Mouse (Mus musculus): Measurements from ENCODE around the gene AU022751. TPM values are rescaled to one million over a fixed set of nuclear protein-coding genes. Genes with fewer than 3 reads are reported as not detected.
"Not testable (repeated sequence)": the region's sequence is repeated elsewhere in the genome, so short reads cannot be mapped to it uniquely, and the experiment has no call there.

AU022751 gene
- total RNA-seq (2018; cell fraction: chromatin; rRNA removed) = not detected
- total RNA-seq (2018; cell fraction: cytosol; rRNA removed) = not detected
- total RNA-seq (2018; cell fraction: nucleus; rRNA removed) = not detected
- not detected in 3 replicates for polyA plus RNA-seq (2018)

DNA sequence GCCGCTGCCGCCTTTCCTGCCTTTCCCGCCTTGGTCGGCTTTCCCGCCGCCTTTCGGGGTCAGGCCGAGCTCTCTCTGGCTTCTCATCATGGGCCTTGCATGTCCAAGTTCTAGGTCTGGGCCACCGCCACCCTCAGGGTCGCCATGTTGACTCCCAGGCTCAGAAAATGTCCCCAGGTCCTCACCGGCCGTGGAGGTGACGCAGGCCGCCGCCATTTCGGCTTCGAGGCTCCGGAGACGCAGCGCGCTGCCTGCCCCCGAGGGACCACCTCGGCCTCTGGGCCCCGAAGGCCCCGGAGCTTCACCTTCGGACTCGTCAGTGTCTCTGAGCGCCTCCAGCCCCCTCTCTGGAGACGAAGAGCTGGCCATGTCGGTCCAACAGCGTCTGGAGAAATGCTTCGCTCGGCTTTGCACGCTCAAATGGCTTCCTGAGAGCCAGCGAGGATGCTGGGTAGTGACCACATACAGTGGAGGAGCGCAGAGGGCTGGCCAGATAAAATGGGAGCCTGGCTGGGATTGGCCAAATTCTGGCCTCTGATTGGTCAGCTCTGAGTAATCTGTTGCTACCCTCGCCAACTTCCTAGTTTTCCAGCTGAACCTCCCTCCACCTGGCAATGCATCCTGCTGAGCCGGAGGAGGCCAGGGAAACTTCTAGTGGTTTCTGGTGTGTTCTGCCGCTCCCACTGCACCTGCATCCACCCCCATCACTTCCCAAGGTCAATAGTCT lies at the start of gene AU022751:
TSS of gene AU022751 (minus strand) at position 466 of the 727 bp plus-strand sequence.
- no peaks in the 10 kb centered on the region for H3K36me3 ChIP-seq (ENCODE audit: inconsistent target)
- 93% methylated on average over 34 of the region's 39 CpGs for WGBS (ENCODE audit: missing documents)
- H3K27ac ChIP-seq = no peak within 1 kb of the TSS
- no peak within 1 kb of the TSS for H3K4me3 ChIP-seq (ENCODE audit: inconsistent target)
- H3K79me2 ChIP-seq (ENCODE audit: inconsistent target) = no peaks in the 10 kb centered on the region

DNA sequence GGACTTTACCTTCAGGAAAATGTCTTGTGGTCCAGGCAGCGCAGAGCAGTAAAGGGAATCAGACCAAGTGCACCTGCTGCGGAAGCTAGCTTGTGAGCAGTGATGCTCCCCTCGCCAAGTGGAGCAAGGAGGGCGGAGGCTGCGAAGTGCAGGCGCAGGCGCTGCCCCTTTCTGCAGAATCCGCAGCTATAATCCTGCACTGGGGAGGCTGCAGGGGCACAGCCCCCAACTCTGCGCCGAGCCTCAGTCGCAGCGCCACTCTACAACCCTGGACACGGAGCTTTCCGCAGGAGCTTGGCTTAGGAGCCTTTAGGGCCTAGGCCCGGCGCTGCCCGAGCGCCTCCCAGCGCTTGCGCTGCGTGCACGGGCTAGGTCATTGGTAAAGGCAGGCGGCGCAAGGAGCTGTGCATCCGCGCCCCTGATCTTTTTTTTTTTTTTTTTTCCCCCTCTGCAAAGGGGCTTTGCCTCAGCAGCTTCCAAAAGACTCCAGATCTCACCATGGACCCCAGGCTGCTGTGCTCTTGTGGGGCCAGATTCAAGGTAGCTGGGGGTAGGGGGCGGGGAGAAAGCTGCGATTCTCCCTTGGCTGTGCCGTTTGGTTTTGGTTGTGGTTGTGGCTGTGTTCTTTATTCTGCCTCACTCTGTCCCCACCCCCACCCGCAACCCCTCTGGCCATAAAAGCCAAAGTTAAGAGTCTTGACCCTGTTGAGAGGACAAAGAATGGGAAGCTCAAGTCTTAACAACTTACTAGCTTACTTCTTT lies 9.0 kb upstream of the AU022751 start:
- no peak overlapping the region for H3K27ac ChIP-seq
- no peaks in the 10 kb centered on the region for H3K36me3 ChIP-seq (ENCODE audit: inconsistent target)
- WGBS (ENCODE audit: missing documents) = 13% methylated on average over 28 of the region's 30 CpGs
- H3K4me3 ChIP-seq (ENCODE audit: inconsistent target) = no peak overlapping the region
- H3K79me2 ChIP-seq (ENCODE audit: inconsistent target) = no peaks in the 10 kb centered on the region

DNA sequence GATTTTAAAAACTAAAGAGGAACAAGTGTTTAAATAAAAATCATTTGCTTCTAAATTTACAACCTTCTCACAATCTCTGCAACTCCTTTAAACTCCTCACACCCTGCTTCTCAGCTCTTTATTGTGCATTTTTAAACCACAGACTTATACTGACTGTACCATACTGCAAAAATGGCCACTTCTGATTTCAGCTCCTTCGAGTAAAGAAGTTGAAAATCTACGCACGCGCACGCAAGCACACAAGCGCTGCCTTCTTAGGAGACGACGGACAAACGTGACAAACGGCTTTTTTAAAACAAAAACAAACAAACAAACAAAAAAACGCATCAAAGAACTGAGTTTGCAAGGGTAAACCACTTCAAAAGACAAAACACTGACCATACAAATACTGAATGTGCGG lies 8.3 kb upstream of the AU022751 start:
- Histone ChIP-seq H3K27ac (no peak overlapping the region), H3K4me3 (ENCODE audit: inconsistent target) (no peak overlapping the region), H3K36me3 (ENCODE audit: inconsistent target) (no peaks in the 10 kb centered on the region), H3K79me2 (ENCODE audit: inconsistent target) (no peaks in the 10 kb centered on the region)
- 42% methylated on average over 12 of the region's 12 CpGs for WGBS (ENCODE audit: missing documents)

DNA sequence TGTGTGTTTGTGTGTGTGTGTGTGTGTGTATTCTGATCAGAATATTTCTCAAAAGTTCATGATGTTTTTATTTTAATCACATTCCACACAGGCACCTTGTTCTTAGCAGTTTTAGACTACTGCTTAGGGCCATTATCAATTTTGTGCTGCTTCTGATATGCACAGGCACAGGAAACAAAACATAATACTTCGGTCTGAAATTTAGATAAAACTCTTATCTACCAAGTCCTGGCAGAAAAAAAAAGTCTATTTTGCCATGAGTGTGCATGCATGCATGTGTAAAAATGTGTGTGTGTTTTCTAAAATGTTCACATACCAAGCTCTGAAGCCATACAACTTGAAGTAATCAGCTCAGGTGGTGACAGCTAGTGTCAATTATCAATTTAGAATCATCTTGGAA lies 21.7 kb downstream of the AU022751 start:
- no peak overlapping the region for H3K27ac ChIP-seq
- 80% methylated on average over 1 of the region's 1 CpGs for WGBS (ENCODE audit: missing documents)
- no peaks in the 10 kb centered on the region for H3K36me3 ChIP-seq (ENCODE audit: inconsistent target)
- no peak overlapping the region for H3K4me3 ChIP-seq (ENCODE audit: inconsistent target)
- H3K79me2 ChIP-seq (ENCODE audit: inconsistent target) = no peaks in the 10 kb centered on the region

DNA sequence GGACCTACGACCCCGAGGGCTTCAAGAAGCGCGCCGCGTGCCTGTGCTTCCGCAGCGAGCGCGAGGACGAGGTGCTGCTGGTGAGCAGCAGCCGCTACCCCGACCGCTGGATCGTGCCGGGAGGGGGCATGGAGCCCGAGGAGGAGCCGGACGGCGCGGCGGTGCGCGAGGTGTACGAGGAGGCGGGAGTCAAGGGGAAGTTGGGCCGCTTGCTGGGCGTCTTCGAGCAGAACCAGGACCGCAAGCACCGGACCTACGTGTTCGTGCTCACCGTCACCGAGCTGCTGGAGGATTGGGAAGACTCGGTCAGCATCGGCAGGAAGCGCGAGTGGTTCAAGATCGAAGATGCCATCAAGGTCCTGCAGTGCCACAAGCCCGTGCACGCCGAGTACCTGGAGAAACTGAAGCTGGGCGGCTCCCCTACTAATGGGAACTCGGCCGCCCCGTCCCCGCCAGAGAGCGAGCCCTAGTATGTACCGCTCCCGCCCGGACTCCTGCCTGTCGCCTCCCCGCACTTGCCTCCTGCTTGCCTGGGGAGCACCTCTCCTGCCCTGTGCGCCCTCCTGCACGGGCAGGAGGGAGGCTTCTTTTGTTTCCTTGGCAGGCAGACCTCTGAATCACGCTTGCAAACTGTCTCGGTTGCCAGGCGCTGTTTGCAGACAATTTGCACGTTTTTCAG lies 35.1 kb downstream of the AU022751 start:
- not testable (repeated sequence) for H3K27ac ChIP-seq; H3K79me2 ChIP-seq (ENCODE audit: inconsistent target); H3K36me3 ChIP-seq (ENCODE audit: inconsistent target); H3K4me3 ChIP-seq (ENCODE audit: inconsistent target)
- no CpG with 5 or more reads among the region's 60 CpGs for WGBS (ENCODE audit: missing documents)

DNA sequence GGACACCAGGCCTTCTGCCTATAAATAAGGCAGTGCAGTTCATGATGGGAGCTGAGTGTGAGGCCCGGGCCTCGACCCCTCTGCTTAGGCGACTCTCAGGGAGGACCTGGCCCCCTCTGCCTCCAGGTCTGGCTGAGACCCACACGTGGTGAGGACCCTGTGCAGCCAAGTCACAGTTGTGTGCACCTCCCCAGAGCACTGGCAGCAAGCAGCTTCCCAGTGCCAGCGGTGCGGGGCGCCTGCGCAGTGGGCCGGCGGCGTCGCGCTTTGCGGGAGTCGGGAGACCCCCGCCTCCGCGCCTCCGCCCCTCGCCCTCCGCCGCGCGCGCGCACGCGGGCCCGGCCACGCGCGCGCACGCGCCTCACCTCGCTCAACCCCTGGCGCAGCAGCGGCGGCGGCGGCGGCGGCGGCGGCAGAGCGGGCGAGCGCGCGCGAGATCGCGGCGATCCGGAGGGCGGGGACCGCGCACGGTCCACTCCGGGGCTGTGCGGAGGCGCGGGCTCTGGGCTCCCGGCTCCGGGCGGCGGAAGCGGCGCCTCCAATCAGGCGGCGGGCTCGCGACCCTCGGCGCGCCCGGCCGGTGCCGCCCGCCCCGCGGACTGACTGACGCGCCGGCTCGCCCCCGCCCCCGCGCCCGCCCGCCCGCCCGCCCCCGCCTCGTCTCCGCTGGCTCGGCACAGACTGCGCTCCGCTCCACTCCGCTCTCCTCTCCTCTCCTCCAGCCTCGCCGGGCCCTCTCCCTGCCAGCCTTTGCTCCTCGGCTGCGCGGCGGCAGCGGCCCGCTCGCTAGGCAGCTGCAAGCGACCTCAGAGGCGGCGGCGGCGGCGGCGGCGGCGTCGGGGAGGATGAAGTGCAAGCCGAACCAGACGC lies 35.9 kb downstream of the AU022751 start, which contains the start of gene Nudt11:
TSS of gene Nudt11 (plus strand) at position 388 of the 870 bp plus-strand sequence.
- H3K4me3 ChIP-seq (ENCODE audit: inconsistent target); H3K27ac ChIP-seq; H3K36me3 ChIP-seq (ENCODE audit: inconsistent target); H3K79me2 ChIP-seq (ENCODE audit: inconsistent target): not testable (repeated sequence)
- WGBS (ENCODE audit: missing documents) = no CpG with 5 or more reads among the region's 121 CpGs

Other genes starting within 250 kb of the AU022751 start
- gene Nudt11, start 36.0 kb downstream of the AU022751 start, polyA plus RNA-seq (2018) = not detected in 3 replicates
- gene Nudt10, start 89.6 kb upstream of the AU022751 start, polyA plus RNA-seq (2018) = not detected in 3 replicates
- gene Bmp15, start 237.3 kb upstream of the AU022751 start, polyA plus RNA-seq (2018) = not detected in 3 replicates

Measured in macrophage (primary cell).